Mouse (Mus musculus): ENCODE results near the gene Acer1. TPM values are rescaled to one million over a fixed set of nuclear protein-coding genes. Genes with fewer than 3 reads are reported as not detected.

Gene Acer1
- polyA plus RNA-seq, 1 experiment from 2014 or later = not detected

GRCm38 (mm10) chr17:56976531-56977390 is 5.2 kb downstream of the Acer1 start:
- ATAC-seq = no peak
- H3K4me1 ChIP-seq (ENCODE audit: control insufficient read depth, insufficient read depth, low read depth, low read length) = no peaks in the 10 kb centered on the region
- H3K9ac ChIP-seq (ENCODE audit: low read depth, low read length) = no peak overlapping the region
- no peaks in the 10 kb centered on the region for H3K36me3 ChIP-seq (ENCODE audit: control insufficient read depth, insufficient read depth, low read length)
- H3K27me3 ChIP-seq (replicated peaks; ENCODE audit: control insufficient read depth, insufficient read depth, low read length) = no peaks in the 10 kb centered on the region
- no peaks in the 10 kb centered on the region for H3K9me3 ChIP-seq (ENCODE audit: control insufficient read depth, low read length)
- H3K4me2 ChIP-seq (ENCODE audit: low read length) = no peak overlapping the region
- H3K27ac ChIP-seq (ENCODE audit: low read depth, low read length) = no peak overlapping the region
- 77% methylated on average over 8 of the region's 8 CpGs for WGBS
- H3K4me3 ChIP-seq (ENCODE audit: low read length) = no peak overlapping the region

- Histone ChIP-seq H3K36me3 (ENCODE audit: control insufficient read depth, insufficient read depth, low read length) (no peaks in the 10 kb centered on the region), H3K4me3 (ENCODE audit: low read length) (no peak overlapping the region), H3K4me2 (ENCODE audit: low read length) (no peak overlapping the region), H3K9ac (ENCODE audit: low read depth, low read length) (no peak overlapping the region), H3K27me3 (replicated peaks; ENCODE audit: control insufficient read depth, insufficient read depth, low read length) (no peaks in the 10 kb centered on the region), H3K9me3 (ENCODE audit: control insufficient read depth, low read length) (no peaks in the 10 kb centered on the region), H3K27ac (ENCODE audit: low read depth, low read length) (no peak overlapping the region), H3K4me1 (ENCODE audit: control insufficient read depth, insufficient read depth, low read depth, low read length) (no peaks in the 10 kb centered on the region)
- WGBS = 82% methylated on average over 3 of the region's 3 CpGs
- no peak for ATAC-seq
Measured at GRCm38 (mm10) chr17:56975391-56975790, 6.5 kb downstream of the Acer1 start.

GRCm38 (mm10) chr17:56974708-56975240 is 7.2 kb downstream of the Acer1 start:
- Histone ChIP-seq H3K27me3 (replicated peaks; ENCODE audit: control insufficient read depth, insufficient read depth, low read length) (no peaks in the 10 kb centered on the region), H3K9me3 (ENCODE audit: control insufficient read depth, low read length) (no peaks in the 10 kb centered on the region), H3K4me1 (ENCODE audit: control insufficient read depth, insufficient read depth, low read depth, low read length) (no peaks in the 10 kb centered on the region), H3K9ac (ENCODE audit: low read depth, low read length) (no peak overlapping the region), H3K27ac (ENCODE audit: low read depth, low read length) (no peak overlapping the region), H3K4me3 (ENCODE audit: low read length) (no peak overlapping the region), H3K36me3 (ENCODE audit: control insufficient read depth, insufficient read depth, low read length) (no peaks in the 10 kb centered on the region), H3K4me2 (ENCODE audit: low read length) (no peak overlapping the region)
- ATAC-seq = no peak
- WGBS = 77% methylated on average over 5 of the region's 5 CpGs

GRCm38 (mm10) chr17:56973956-56974707 is 7.8 kb downstream of the Acer1 start:
- WGBS = 70% methylated on average over 13 of the region's 14 CpGs
- no peaks in the 10 kb centered on the region for H3K27me3 ChIP-seq (replicated peaks; ENCODE audit: control insufficient read depth, insufficient read depth, low read length)
- ATAC-seq = no peak
- H3K9ac ChIP-seq (ENCODE audit: low read depth, low read length) = no peak overlapping the region
- no peak overlapping the region for H3K4me2 ChIP-seq (ENCODE audit: low read length)
- no peak overlapping the region for H3K4me3 ChIP-seq (ENCODE audit: low read length)
- H3K9me3 ChIP-seq (ENCODE audit: control insufficient read depth, low read length) = no peaks in the 10 kb centered on the region
- no peaks in the 10 kb centered on the region for H3K36me3 ChIP-seq (ENCODE audit: control insufficient read depth, insufficient read depth, low read length)
- H3K4me1 ChIP-seq (ENCODE audit: control insufficient read depth, insufficient read depth, low read depth, low read length) = no peaks in the 10 kb centered on the region
- no peak overlapping the region for H3K27ac ChIP-seq (ENCODE audit: low read depth, low read length)

GRCm38 (mm10) chr17:56970081-56970480 is 11.8 kb downstream of the Acer1 start:
- no peak overlapping the region for H3K27ac ChIP-seq (ENCODE audit: low read depth, low read length)
- H3K4me3 ChIP-seq (ENCODE audit: low read length) = no peak overlapping the region
- WGBS = 64% methylated on average over 5 of the region's 5 CpGs
- no peak for ATAC-seq
- no peak overlapping the region for H3K9ac ChIP-seq (ENCODE audit: low read depth, low read length)
- no peaks in the 10 kb centered on the region for H3K9me3 ChIP-seq (ENCODE audit: control insufficient read depth, low read length)
- H3K27me3 ChIP-seq (replicated peaks; ENCODE audit: control insufficient read depth, insufficient read depth, low read length) = no peaks in the 10 kb centered on the region
- no peaks in the 10 kb centered on the region for H3K36me3 ChIP-seq (ENCODE audit: control insufficient read depth, insufficient read depth, low read length)
- H3K4me1 ChIP-seq (ENCODE audit: control insufficient read depth, insufficient read depth, low read depth, low read length) = no peaks in the 10 kb centered on the region
- H3K4me2 ChIP-seq (ENCODE audit: low read length) = no peak overlapping the region

GRCm38 (mm10) chr17:56969321-56969720 is 12.6 kb downstream of the Acer1 start:
- 63% methylated on average over 3 of the region's 3 CpGs for WGBS
- Histone ChIP-seq H3K27ac (ENCODE audit: low read depth, low read length) (no peak overlapping the region), H3K9ac (ENCODE audit: low read depth, low read length) (no peak overlapping the region), H3K4me3 (ENCODE audit: low read length) (no peak overlapping the region), H3K4me2 (ENCODE audit: low read length) (no peak overlapping the region), H3K9me3 (ENCODE audit: control insufficient read depth, low read length) (no peaks in the 10 kb centered on the region), H3K36me3 (ENCODE audit: control insufficient read depth, insufficient read depth, low read length) (no peaks in the 10 kb centered on the region), H3K4me1 (ENCODE audit: control insufficient read depth, insufficient read depth, low read depth, low read length) (no peaks in the 10 kb centered on the region), H3K27me3 (replicated peaks; ENCODE audit: control insufficient read depth, insufficient read depth, low read length) (no peaks in the 10 kb centered on the region)
- no peak for ATAC-seq

- H3K9ac ChIP-seq (ENCODE audit: low read depth, low read length) = no peak overlapping the region
- no peak for ATAC-seq
- WGBS = 83% methylated on average over 6 of the region's 6 CpGs
Measured at GRCm38 (mm10) chr17:56963646-56964045, 18.3 kb downstream of the Acer1 start.

GRCm38 (mm10) chr17:56962642-56963405 is 19.1 kb downstream of the Acer1 start:
- no peaks in the 10 kb centered on the region for H3K4me1 ChIP-seq (ENCODE audit: control insufficient read depth, insufficient read depth, low read depth, low read length)
- H3K27ac ChIP-seq (ENCODE audit: low read depth, low read length) = no peak overlapping the region
- no peaks in the 10 kb centered on the region for H3K36me3 ChIP-seq (ENCODE audit: control insufficient read depth, insufficient read depth, low read length)
- no peak for ATAC-seq
- H3K9ac ChIP-seq (ENCODE audit: low read depth, low read length) = no peak overlapping the region
- no peaks in the 10 kb centered on the region for H3K9me3 ChIP-seq (ENCODE audit: control insufficient read depth, low read length)
- H3K4me3 ChIP-seq (ENCODE audit: low read length) = no peak overlapping the region
- WGBS = 79% methylated on average over 5 of the region's 5 CpGs
- H3K27me3 ChIP-seq (replicated peaks; ENCODE audit: control insufficient read depth, insufficient read depth, low read length) = no peaks in the 10 kb centered on the region
- no peak overlapping the region for H3K4me2 ChIP-seq (ENCODE audit: low read length)

More at GRCm38 (mm10) chr17:56963646-56964045, 18.3 kb downstream of the Acer1 start:
- H3K36me3 ChIP-seq (ENCODE audit: control insufficient read depth, insufficient read depth, low read length) = no peaks in the 10 kb centered on the region
- no peak overlapping the region for H3K4me3 ChIP-seq (ENCODE audit: low read length)
- H3K27me3 ChIP-seq (replicated peaks; ENCODE audit: control insufficient read depth, insufficient read depth, low read length) = no peaks in the 10 kb centered on the region
- H3K4me2 ChIP-seq (ENCODE audit: low read length) = no peak overlapping the region
- H3K27ac ChIP-seq (ENCODE audit: low read depth, low read length) = no peak overlapping the region
- H3K4me1 ChIP-seq (ENCODE audit: control insufficient read depth, insufficient read depth, low read depth, low read length) = no peaks in the 10 kb centered on the region
- H3K9me3 ChIP-seq (ENCODE audit: control insufficient read depth, low read length) = no peaks in the 10 kb centered on the region
